Mouse (Mus musculus): Measurements from ENCODE around the gene Cyb5r2. TPM values are rescaled to one million over a fixed set of nuclear protein-coding genes. Genes with fewer than 3 reads are reported as not detected.

Gene Cyb5r2
- polyA plus RNA-seq (2016; fragmentation: Nextera tagmentation; extraction: Ambion mirVana): 0.39 and 0.40 TPM in 2 replicates

GRCm38 (mm10) chr7:107757308-107758151, at the start of gene Cyb5r2:
Cyb5r2 (minus strand) TSS chr7:107758032.
- Histone ChIP-seq H3K4me3 (peak within 1 kb of the TSS; percentile 45), H3K9me3 (replicated peaks) (no peaks in the 10 kb centered on the region), H3K27me3 (ENCODE audit: low read depth, poor library complexity, severe bottlenecking) (0 out of 2 replicates have a peak, but pooled peaks cover 4% of the 10 kb centered on the region), H3K27ac (replicated peaks) (no peak within 1 kb of the TSS; the same call in 1 of the 2 replicates), H3K36me3 (no peaks in the 10 kb centered on the region), H3K4me1 (peaks cover 11% of the 10 kb centered on the region)
- DNase-seq (ENCODE audit: low spot score): peak; percentile 54
- WGBS: 14% methylated on average over 23 of the region's 23 CpGs

GRCm38 (mm10) chr7:107802138-107802537, 44.3 kb upstream of the Cyb5r2 start:
- DNase-seq (ENCODE audit: low spot score): no peak
- Histone ChIP-seq H3K9me3 (replicated peaks) (peaks cover 3% of the 10 kb centered on the region; the same call in 1 of the 2 replicates), H3K4me3 (no peak overlapping the region), H3K4me1 (no peaks in the 10 kb centered on the region), H3K27me3 (ENCODE audit: low read depth, poor library complexity, severe bottlenecking) (no peaks in the 10 kb centered on the region), H3K27ac (replicated peaks) (no peak overlapping the region), H3K36me3 (no peaks in the 10 kb centered on the region)
- 84% methylated on average over 3 of the region's 3 CpGs for WGBS

GRCm38 (mm10) chr7:107801108-107801507, 43.3 kb upstream of the Cyb5r2 start, which contains the start of gene Ovch2:
Ovch2 (minus strand) TSS chr7:107801208.
- H3K27me3 ChIP-seq (ENCODE audit: low read depth, poor library complexity, severe bottlenecking): no peaks in the 10 kb centered on the region
- no peak within 1 kb of the TSS for H3K4me3 ChIP-seq
- H3K36me3 ChIP-seq: no peaks in the 10 kb centered on the region
- H3K4me1 ChIP-seq: no peaks in the 10 kb centered on the region
- peaks cover 3% of the 10 kb centered on the region; the same call in 1 of the 2 replicates for H3K9me3 ChIP-seq (replicated peaks)
- DNase-seq (ENCODE audit: low spot score): no peak
- no peak within 1 kb of the TSS for H3K27ac ChIP-seq (replicated peaks)
- WGBS: 90% methylated on average over 2 of the region's 2 CpGs

GRCm38 (mm10) chr7:107796500-107796899, 38.7 kb upstream of the Cyb5r2 start:
- Histone ChIP-seq H3K4me1 (no peaks in the 10 kb centered on the region), H3K27ac (replicated peaks) (no peak overlapping the region), H3K36me3 (no peaks in the 10 kb centered on the region), H3K27me3 (ENCODE audit: low read depth, poor library complexity, severe bottlenecking) (no peaks in the 10 kb centered on the region), H3K4me3 (no peak overlapping the region), H3K9me3 (replicated peaks) (no peaks in the 10 kb centered on the region)
- 85% methylated on average over 2 of the region's 2 CpGs for WGBS
- no peak for DNase-seq (ENCODE audit: low spot score)

- DNase-seq (ENCODE audit: low spot score): no peak
- H3K27ac ChIP-seq (replicated peaks): no peak overlapping the region
- H3K36me3 ChIP-seq: no peaks in the 10 kb centered on the region
- no peaks in the 10 kb centered on the region for H3K4me1 ChIP-seq
- H3K4me3 ChIP-seq: no peak overlapping the region
- no peaks in the 10 kb centered on the region for H3K27me3 ChIP-seq (ENCODE audit: low read depth, poor library complexity, severe bottlenecking)
- 58% methylated on average over 3 of the region's 3 CpGs for WGBS
- no peaks in the 10 kb centered on the region for H3K9me3 ChIP-seq (replicated peaks)
These were observed 30.3 kb upstream of the Cyb5r2 start for GRCm38 (mm10) chr7:107787977-107788620.

GRCm38 (mm10) chr7:107779611-107780010, 21.8 kb upstream of the Cyb5r2 start:
- Histone ChIP-seq H3K27ac (replicated peaks) (no peak overlapping the region), H3K9me3 (replicated peaks) (no peaks in the 10 kb centered on the region), H3K4me1 (no peaks in the 10 kb centered on the region), H3K4me3 (no peak overlapping the region), H3K27me3 (ENCODE audit: low read depth, poor library complexity, severe bottlenecking) (no peaks in the 10 kb centered on the region), H3K36me3 (no peaks in the 10 kb centered on the region)
- 46% methylated on average over 4 of the region's 4 CpGs for WGBS
- DNase-seq (ENCODE audit: low spot score): no peak

- no peaks in the 10 kb centered on the region for H3K36me3 ChIP-seq
- WGBS: 83% methylated on average over 1 of the region's 1 CpGs
These were observed 20.4 kb upstream of the Cyb5r2 start for GRCm38 (mm10) chr7:107778216-107778615.

GRCm38 (mm10) chr7:107770812-107771211, 13.0 kb upstream of the Cyb5r2 start:
- Histone ChIP-seq H3K27ac (replicated peaks) (no peak overlapping the region), H3K4me3 (no peak overlapping the region), H3K4me1 (peaks cover 6% of the 10 kb centered on the region; the same call in 1 of the 2 replicates), H3K27me3 (ENCODE audit: low read depth, poor library complexity, severe bottlenecking) (no peaks in the 10 kb centered on the region), H3K9me3 (replicated peaks) (no peaks in the 10 kb centered on the region), H3K36me3 (no peaks in the 10 kb centered on the region)
- DNase-seq (ENCODE audit: low spot score): no peak
- 67% methylated on average over 6 of the region's 6 CpGs for WGBS

More at GRCm38 (mm10) chr7:107778216-107778615, 20.4 kb upstream of the Cyb5r2 start:
- no peak for DNase-seq (ENCODE audit: low spot score)
- H3K9me3 ChIP-seq (replicated peaks): no peaks in the 10 kb centered on the region
- H3K4me1 ChIP-seq: no peaks in the 10 kb centered on the region
- no peak overlapping the region for H3K4me3 ChIP-seq
- no peak overlapping the region for H3K27ac ChIP-seq (replicated peaks)
- no peaks in the 10 kb centered on the region for H3K27me3 ChIP-seq (ENCODE audit: low read depth, poor library complexity, severe bottlenecking)

GRCm38 (mm10) chr7:107756748-107757147, 1.1 kb downstream of the Cyb5r2 start:
- DNase-seq (ENCODE audit: low spot score): no peak
- H3K27ac ChIP-seq (replicated peaks): no peak overlapping the region
- 0 out of 2 replicates have a peak, but pooled peaks cover 4% of the 10 kb centered on the region for H3K27me3 ChIP-seq (ENCODE audit: low read depth, poor library complexity, severe bottlenecking)
- H3K9me3 ChIP-seq (replicated peaks): no peaks in the 10 kb centered on the region
- H3K4me3 ChIP-seq: no peak overlapping the region
- H3K4me1 ChIP-seq: peaks cover 11% of the 10 kb centered on the region
- WGBS: 93% methylated on average over 2 of the region's 2 CpGs
- H3K36me3 ChIP-seq: no peaks in the 10 kb centered on the region

GRCm38 (mm10) chr7:107755905-107756304, 1.9 kb downstream of the Cyb5r2 start:
- Histone ChIP-seq H3K36me3 (no peaks in the 10 kb centered on the region), H3K4me3 (no peak overlapping the region), H3K27ac (replicated peaks) (no peak overlapping the region), H3K4me1 (peaks cover 11% of the 10 kb centered on the region), H3K9me3 (replicated peaks) (no peaks in the 10 kb centered on the region), H3K27me3 (ENCODE audit: low read depth, poor library complexity, severe bottlenecking) (0 out of 2 replicates have a peak, but pooled peaks cover 4% of the 10 kb centered on the region)
- DNase-seq (ENCODE audit: low spot score): no peak
- WGBS: 79% methylated on average over 3 of the region's 3 CpGs

GRCm38 (mm10) chr7:107752031-107752520, 5.8 kb downstream of the Cyb5r2 start:
- 80% methylated on average over 10 of the region's 10 CpGs for WGBS
- H3K9me3 ChIP-seq (replicated peaks): no peaks in the 10 kb centered on the region
- no peak overlapping the region for H3K27ac ChIP-seq (replicated peaks)
- no peaks in the 10 kb centered on the region for H3K4me1 ChIP-seq
- no peak for DNase-seq (ENCODE audit: low spot score)
- no peak overlapping the region for H3K4me3 ChIP-seq
- 0 out of 2 replicates have a peak, but pooled peaks cover 4% of the 10 kb centered on the region for H3K27me3 ChIP-seq (ENCODE audit: low read depth, poor library complexity, severe bottlenecking)
- no peaks in the 10 kb centered on the region for H3K36me3 ChIP-seq

- WGBS: 92% methylated on average over 4 of the region's 4 CpGs
These were observed 8.1 kb downstream of the Cyb5r2 start for GRCm38 (mm10) chr7:107749721-107750120.

More at GRCm38 (mm10) chr7:107749721-107750120, 8.1 kb downstream of the Cyb5r2 start:
- H3K9me3 ChIP-seq (replicated peaks): no peaks in the 10 kb centered on the region
- DNase-seq (ENCODE audit: low spot score): no peak
- H3K27me3 ChIP-seq (ENCODE audit: low read depth, poor library complexity, severe bottlenecking): no peaks in the 10 kb centered on the region
- H3K36me3 ChIP-seq: no peaks in the 10 kb centered on the region
- H3K4me1 ChIP-seq: no peaks in the 10 kb centered on the region
- no peak overlapping the region for H3K27ac ChIP-seq (replicated peaks)
- H3K4me3 ChIP-seq: no peak overlapping the region
